Mouse (Mus musculus): ENCODE measurements around the gene Ccdc187. TPM values are rescaled to one million over a fixed set of nuclear protein-coding genes. Genes with fewer than 3 reads are reported as not detected.

Ccdc187 gene
- polyA plus RNA-seq, 1 experiment: 2.2 TPM

- TF ChIP-seq POLR2A (IDR thresholded peaks at IDR 0.05; ENCODE audit: extremely low read depth, insufficient read depth, low read length): no peak
- no peak for TF ChIP-seq CTCF (IDR thresholded peaks at IDR 0.05; ENCODE audit: extremely low read depth, insufficient read depth, low read length)
These were observed 86.8 kb downstream of the Ccdc187 start for GRCm38 (mm10) chr2:26207559-26207958.

GRCm38 (mm10) chr2:26205761-26206160 lies 88.6 kb downstream of the Ccdc187 start:
- TF ChIP-seq POLR2A (IDR thresholded peaks at IDR 0.05; ENCODE audit: extremely low read depth, insufficient read depth, low read length) (no peak), CTCF (IDR thresholded peaks at IDR 0.05; ENCODE audit: extremely low read depth, insufficient read depth, low read length) (no peak)
- no peak overlapping the region for H3K27ac ChIP-seq (ENCODE audit: insufficient read depth, low read length)
- H3K4me1 ChIP-seq (ENCODE audit: control insufficient read depth, insufficient read depth, low read length): no peaks in the 10 kb centered on the region
- H3K4me3 ChIP-seq (ENCODE audit: insufficient read depth, low read length): no peak overlapping the region

More at GRCm38 (mm10) chr2:26207559-26207958, 86.8 kb downstream of the Ccdc187 start:
- Histone ChIP-seq H3K4me3 (ENCODE audit: insufficient read depth, low read length) (no peak overlapping the region), H3K4me1 (ENCODE audit: control insufficient read depth, insufficient read depth, low read length) (no peaks in the 10 kb centered on the region), H3K27ac (ENCODE audit: insufficient read depth, low read length) (no peak overlapping the region)

DNA sequence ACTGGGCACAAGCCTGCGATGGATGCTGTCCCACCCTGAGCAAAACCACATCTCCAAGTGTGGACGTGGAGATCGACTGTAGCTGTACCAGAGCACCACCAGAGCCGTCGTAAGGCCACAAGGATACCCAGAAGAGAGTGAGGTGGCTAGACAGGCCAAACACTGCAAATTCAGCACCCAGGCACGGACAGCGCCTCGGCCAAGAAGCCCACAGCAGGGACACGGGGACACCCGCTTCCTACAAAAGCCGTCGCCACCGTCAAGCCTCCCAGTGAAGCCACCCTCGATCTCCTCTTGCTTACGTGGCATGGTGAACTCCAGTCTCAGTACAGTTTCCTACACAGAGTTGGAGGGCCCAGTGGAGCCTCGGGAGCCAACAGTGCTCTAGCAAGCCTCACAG lies 89.2 kb downstream of the Ccdc187 start:
- H3K4me1 ChIP-seq (ENCODE audit: control insufficient read depth, insufficient read depth, low read length): no peaks in the 10 kb centered on the region
- H3K4me3 ChIP-seq (ENCODE audit: insufficient read depth, low read length): no peak overlapping the region
- TF ChIP-seq POLR2A (IDR thresholded peaks at IDR 0.05; ENCODE audit: extremely low read depth, insufficient read depth, low read length) (no peak), CTCF (IDR thresholded peaks at IDR 0.05; ENCODE audit: extremely low read depth, insufficient read depth, low read length) (no peak)
- H3K27ac ChIP-seq (ENCODE audit: insufficient read depth, low read length): no peak overlapping the region

DNA sequence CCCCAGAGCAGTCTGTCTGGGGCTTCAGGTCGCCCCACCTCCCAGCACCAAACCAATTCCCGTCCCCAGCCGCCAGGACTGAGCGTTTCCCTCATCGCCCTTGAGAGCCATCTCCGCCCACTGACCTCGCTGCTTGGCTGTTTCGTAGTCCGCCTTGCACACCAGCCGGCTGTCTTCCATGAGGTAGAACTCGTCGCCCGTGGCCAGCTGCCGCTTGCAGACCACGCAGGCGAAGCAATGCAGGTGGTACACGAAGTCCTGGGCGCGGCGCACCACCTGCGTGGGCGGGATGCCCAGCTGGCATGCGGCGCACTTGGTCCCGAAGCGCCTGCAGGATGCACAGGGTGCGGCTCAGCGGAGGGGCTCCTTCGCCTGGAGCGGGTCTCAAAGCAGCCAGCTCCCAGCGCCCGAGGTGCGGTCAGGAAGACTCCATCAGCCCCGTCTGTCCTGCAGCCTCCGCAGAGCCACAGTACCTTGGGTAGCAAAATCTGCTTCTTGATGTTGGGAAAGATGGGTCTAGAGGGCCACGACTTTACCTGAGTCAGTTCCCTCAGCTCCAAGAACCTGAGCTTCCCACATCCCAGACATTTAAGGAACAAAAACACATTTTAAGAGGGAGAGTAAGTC lies 91.4 kb downstream of the Ccdc187 start:
- Histone ChIP-seq H3K4me1 (ENCODE audit: control insufficient read depth, insufficient read depth, low read length) (no peaks in the 10 kb centered on the region), H3K27ac (ENCODE audit: insufficient read depth, low read length) (no peak overlapping the region), H3K4me3 (ENCODE audit: insufficient read depth, low read length) (no peak overlapping the region)
- TF ChIP-seq POLR2A (IDR thresholded peaks at IDR 0.05; ENCODE audit: extremely low read depth, insufficient read depth, low read length) (no peak), CTCF (IDR thresholded peaks at IDR 0.05; ENCODE audit: extremely low read depth, insufficient read depth, low read length) (no peak)

DNA sequence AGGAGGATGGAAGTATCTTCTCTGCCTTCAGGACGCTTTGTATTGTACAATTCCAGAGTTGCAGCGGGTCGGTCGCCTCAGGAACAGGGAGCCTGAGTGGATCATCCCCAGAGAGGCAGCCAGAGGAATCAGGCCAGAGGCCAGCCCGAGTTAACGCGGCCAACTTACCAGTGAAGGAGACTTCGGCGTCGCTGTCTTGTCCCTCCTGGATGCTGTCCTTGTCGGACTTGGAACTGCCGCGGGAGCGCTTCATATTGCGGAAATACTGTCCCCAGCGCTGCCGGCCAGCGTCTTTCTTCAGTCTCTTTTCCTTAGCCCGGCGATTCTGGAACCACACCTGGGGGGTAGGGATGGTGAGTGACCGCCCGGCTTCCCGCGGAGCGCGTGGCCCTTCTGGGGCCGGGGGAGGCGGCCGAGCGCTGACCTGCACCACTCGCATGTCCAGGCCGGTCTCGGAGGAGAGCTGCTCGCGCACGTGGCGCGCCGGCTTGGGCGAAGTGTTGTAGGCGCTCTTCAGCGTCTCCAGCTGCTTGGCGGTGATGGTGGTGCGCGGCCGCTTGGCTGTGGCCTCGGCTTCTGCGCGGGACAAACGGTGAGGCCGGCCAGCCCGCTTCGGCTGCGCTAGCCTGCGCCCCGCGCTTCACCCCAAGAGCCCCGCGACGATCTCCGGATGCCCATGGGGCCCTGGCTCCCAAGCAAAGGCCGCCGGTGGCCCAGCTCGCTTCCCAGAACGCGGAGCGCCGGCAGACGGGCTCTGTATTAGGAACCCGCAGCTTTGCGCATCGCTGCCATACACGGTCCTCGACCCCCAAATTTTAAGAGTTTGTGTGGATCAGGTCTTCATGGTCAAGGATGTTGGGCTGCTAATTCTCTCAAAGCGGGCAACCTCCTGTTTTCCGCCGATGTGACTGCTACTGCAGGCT lies 92.2 kb downstream of the Ccdc187 start:
- no peak overlapping the region for H3K27ac ChIP-seq (ENCODE audit: insufficient read depth, low read length)
- TF ChIP-seq POLR2A (IDR thresholded peaks at IDR 0.05; ENCODE audit: extremely low read depth, insufficient read depth, low read length) (no peak), CTCF (IDR thresholded peaks at IDR 0.05; ENCODE audit: extremely low read depth, insufficient read depth, low read length) (no peak)
- no peaks in the 10 kb centered on the region for H3K4me1 ChIP-seq (ENCODE audit: control insufficient read depth, insufficient read depth, low read length)
- no peak overlapping the region for H3K4me3 ChIP-seq (ENCODE audit: insufficient read depth, low read length)

- no peak for TF ChIP-seq POLR2A (IDR thresholded peaks at IDR 0.05; ENCODE audit: extremely low read depth, insufficient read depth, low read length)
- TF ChIP-seq CTCF (IDR thresholded peaks at IDR 0.05; ENCODE audit: extremely low read depth, insufficient read depth, low read length): no peak
- no peaks in the 10 kb centered on the region for H3K4me1 ChIP-seq (ENCODE audit: control insufficient read depth, insufficient read depth, low read length)
- no peak overlapping the region for H3K4me3 ChIP-seq (ENCODE audit: insufficient read depth, low read length)
- H3K27ac ChIP-seq (ENCODE audit: insufficient read depth, low read length): no peak overlapping the region
These were observed 95.9 kb downstream of the Ccdc187 start for GRCm38 (mm10) chr2:26198488-26198887.

- TF ChIP-seq POLR2A (IDR thresholded peaks at IDR 0.05; ENCODE audit: extremely low read depth, insufficient read depth, low read length): no peak
- TF ChIP-seq CTCF (IDR thresholded peaks at IDR 0.05; ENCODE audit: extremely low read depth, insufficient read depth, low read length): no peak
- no peak overlapping the region for H3K27ac ChIP-seq (ENCODE audit: insufficient read depth, low read length)
- H3K4me1 ChIP-seq (ENCODE audit: control insufficient read depth, insufficient read depth, low read length): no peaks in the 10 kb centered on the region
These were observed 99.6 kb downstream of the Ccdc187 start for GRCm38 (mm10) chr2:26194552-26195339.

More at GRCm38 (mm10) chr2:26194552-26195339, 99.6 kb downstream of the Ccdc187 start:
- no peak overlapping the region for H3K4me3 ChIP-seq (ENCODE audit: insufficient read depth, low read length)

Other genes starting within 250 kb of the Ccdc187 start
- 46.9 and 53.6 TPM in 2 replicates for gene Nacc2, start 171.3 kb downstream of the Ccdc187 start, polyA plus RNA-seq (2012; rRNA removed)
- gene Lhx3, start 86.3 kb downstream of the Ccdc187 start, polyA plus RNA-seq (2012; rRNA removed): 0.06 TPM in 1 of 2 replicates, not detected in the other
- 22.0 TPM in 2 replicates for gene Qsox2, start 57.0 kb downstream of the Ccdc187 start, polyA plus RNA-seq (2012; rRNA removed)
- 45.3 and 49.2 TPM in 2 replicates for gene Gpsm1, start 21.0 kb upstream of the Ccdc187 start, polyA plus RNA-seq (2012; rRNA removed)
- 37.9 and 38.0 TPM in 2 replicates for gene Dnlz, start 57.6 kb upstream of the Ccdc187 start, polyA plus RNA-seq (2012; rRNA removed)
- 5.2 and 5.3 TPM in 2 replicates for gene Card9, start 66.4 kb upstream of the Ccdc187 start, polyA plus RNA-seq (2012; rRNA removed)
- 81.7 and 92.4 TPM in 2 replicates for gene Snapc4, start 86.1 kb upstream of the Ccdc187 start, polyA plus RNA-seq (2012; rRNA removed)
- 284 and 325 TPM in 2 replicates for gene Entr1, start 94.8 kb upstream of the Ccdc187 start, polyA plus RNA-seq (2012; rRNA removed)
- 102 TPM in 2 replicates for gene Pmpca, start 94.8 kb upstream of the Ccdc187 start, polyA plus RNA-seq (2012; rRNA removed)
- gene Inpp5e, start 114.6 kb upstream of the Ccdc187 start, polyA plus RNA-seq (2012; rRNA removed): 28.7 and 32.6 TPM in 2 replicates
- 30.6 and 32.2 TPM in 2 replicates for gene Sec16a, start 150.7 kb upstream of the Ccdc187 start, polyA plus RNA-seq (2012; rRNA removed)
- 10.9 and 11.1 TPM in 2 replicates for gene Notch1, start 222.1 kb upstream of the Ccdc187 start, polyA plus RNA-seq (2012; rRNA removed)